Mouse (Mus musculus): ENCODE results near the gene Cdh13.

Gene Cdh13

GRCm38 (mm10) chr8:118384314-118384713 lies 100.8 kb downstream of the Cdh13 start:
- no peak for DNase-seq

- DNase-seq, result no peak
These were observed 105.9 kb downstream of the Cdh13 start for GRCm38 (mm10) chr8:118389456-118389855.

DNA sequence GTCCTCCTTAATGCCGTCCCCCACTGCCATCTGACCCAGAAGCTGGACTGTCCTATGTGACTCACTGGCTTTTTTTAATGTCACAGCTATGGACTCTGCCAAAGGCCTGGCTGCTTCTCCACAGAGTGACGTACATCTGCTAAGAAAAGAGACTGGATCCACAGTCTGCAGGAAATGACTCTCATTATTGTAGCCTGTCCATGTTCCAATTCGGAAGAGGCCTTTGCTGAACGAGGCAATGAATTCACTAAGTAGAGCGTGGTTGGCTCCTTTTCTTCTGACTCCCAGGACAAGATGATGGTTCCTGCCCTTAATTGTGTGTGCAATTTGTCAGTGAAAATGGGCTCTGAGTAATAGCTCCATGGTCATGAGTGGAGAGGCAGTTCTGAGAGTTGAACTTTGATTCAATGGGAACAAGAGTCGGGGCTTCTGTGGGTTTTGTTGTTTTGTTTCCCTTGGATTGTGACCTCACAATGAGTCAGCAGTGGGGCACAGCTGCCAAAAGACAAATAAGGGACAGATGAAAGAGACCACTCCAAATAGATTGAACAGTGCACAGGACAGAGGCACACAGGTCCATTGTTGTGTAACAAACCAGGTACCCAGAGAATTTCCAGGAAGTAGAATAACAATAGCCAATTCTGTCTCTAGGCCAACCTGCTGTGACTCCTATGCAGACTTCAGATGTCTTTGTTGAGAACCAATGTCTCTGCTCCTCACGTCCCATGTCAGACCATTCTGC lies 110.5 kb downstream of the Cdh13 start:
- DNase-seq, result no peak

- DNase-seq, result no peak
These were observed 111.6 kb downstream of the Cdh13 start for GRCm38 (mm10) chr8:118395178-118395577.

DNA sequence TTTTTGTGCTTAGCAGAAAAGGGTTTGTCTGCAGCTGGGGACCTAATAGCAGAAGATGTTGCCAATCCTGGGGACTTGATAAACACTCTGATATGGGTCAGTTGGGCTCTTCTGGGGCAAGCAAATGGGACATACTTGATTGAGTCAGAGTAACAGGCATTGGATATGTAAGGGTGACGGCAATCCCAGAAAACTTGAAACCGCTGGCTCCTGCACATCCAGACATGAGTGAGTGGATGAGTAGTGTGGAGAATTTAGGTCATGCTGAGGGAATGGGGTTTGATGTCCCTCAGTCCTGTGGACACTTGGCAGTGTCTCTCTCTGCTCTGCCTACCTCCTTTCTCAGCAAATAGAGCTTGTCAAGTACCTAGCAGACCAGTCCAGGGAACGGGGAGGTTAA lies 121.3 kb downstream of the Cdh13 start:
- no peak for DNase-seq

DNA sequence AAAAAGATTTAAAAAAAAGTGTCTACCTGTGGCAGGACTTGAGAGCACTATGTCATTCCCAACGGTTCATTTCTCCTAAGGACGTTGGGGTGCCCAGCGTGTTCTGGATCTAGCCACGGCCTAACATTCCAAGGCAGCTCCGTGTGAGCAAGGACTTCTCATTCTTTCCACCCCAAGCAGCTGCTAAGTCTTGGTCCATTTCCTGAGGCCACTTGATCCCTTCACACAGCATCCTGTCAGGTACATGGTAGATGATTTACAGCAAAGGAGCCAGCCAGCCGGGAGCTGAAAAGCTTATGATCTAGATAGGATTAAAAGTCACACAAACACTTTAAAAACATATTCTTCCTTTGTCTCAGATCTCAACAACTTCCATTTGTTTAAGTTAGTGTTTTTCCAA lies 123.8 kb downstream of the Cdh13 start:
- DNase-seq, result no peak

GRCm38 (mm10) chr8:118409396-118409795 lies 125.9 kb downstream of the Cdh13 start:
- DNase-seq, result no peak

DNA sequence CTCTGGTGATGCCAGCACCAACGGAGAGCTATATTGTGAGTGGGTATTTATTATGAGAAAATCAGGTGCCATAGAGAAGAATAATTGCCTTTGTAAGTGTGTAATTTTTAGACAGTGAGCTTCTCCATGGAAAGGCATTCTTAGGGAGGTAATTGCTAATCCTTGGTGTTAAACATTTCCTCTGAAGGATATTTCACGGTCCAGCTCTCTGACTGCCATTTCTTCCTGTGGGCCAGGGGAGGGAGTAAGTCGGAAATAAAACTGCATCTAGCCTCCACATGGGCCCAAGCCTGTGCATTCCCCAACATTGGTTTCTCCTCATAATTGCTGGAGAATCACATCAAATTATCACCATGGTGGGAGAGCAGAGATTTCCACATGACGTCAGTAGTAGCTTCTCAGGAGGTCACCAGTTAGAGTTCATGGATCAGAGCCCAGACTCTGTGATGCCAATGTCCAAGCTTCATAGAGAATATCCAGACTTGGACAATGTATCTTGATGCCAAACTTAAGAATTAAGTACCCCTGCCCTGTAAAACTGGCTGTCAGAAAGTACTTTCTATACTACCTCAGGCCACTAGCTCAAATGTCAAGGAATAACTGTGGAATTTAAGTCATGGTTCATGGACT lies 126.9 kb downstream of the Cdh13 start:
- DNase-seq, result no peak

DNA sequence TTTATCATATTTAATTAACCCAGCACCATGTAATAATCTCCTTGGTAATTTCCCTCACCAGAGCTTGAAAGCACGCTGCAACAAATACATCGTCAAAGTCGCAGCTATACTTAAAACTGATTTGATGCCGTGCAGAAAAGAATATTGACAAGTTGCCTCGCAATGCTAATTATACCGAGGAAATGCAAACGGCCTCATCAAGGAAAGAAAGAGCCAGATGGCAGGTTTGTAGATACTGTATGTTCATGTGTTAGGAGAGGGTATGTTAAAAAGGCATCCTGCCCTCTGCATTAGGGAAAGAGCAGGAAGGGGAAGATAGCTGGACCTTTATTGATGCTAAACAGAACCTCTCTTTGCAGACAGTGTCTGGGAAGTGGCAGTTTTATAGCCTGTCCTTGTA lies 132.1 kb downstream of the Cdh13 start:
- DNase-seq, result no peak

GRCm38 (mm10) chr8:118416811-118417355 lies 133.3 kb downstream of the Cdh13 start:
- no peak for DNase-seq

DNA sequence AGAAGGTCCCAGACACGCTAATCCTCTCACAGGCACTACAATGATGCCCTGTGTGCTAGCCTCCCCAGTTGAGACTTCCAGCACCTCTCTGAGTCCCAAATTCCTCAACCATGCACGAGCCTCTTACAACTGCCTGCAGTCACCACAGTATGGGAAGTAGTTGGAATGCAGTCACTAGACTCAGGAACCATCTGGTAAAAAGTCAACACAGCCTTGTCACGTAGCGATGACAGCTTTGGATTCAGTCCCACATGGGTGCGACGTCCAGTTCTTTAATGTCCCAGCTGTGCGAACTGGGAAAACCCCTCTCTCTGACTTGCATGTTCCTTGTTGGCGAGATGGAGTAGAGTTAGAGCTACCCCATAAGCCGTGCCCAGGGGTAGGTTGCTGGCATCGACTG lies 139.1 kb downstream of the Cdh13 start:
- no peak for DNase-seq

- no peak for DNase-seq
These were observed 145.4 kb downstream of the Cdh13 start for GRCm38 (mm10) chr8:118428941-118429340.

DNA sequence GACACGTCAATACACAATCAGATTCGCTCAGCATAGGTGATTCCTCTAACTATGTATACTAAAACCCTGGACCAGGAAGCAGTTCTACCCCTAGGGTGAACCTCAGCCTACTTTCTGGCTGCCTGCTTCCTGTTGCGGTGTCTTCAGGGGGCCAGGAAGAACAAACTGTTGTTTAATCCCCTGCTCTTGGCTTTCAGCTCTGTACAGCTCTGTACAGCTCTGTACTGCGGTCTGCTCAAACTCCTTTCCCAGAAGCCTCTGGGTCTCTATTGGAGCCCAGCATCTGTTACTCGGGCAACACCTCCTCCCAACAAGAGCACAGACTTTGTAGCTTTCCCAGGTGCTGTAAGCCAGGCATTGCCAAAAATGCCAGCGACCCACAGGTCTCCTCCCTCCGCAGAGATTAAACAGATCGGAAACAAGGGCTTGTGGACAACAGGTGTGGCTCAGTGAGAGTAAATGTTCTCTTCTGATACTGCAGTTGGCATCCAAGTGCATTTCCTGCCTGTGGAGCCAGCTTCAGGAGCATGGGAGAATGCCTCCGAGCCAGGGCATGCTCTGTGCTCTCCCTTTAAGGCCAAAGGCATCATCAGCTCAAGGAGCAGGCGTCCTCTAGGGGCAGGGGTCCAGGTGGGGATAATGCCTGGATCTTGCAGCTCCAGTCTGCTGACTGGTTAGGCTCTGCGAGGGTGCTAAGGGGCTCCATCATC lies 148.4 kb downstream of the Cdh13 start:
- DNase-seq, result peak; percentile 6

- DNase-seq, result no peak
These were observed 150.1 kb downstream of the Cdh13 start for GRCm38 (mm10) chr8:118433553-118434180.

DNA sequence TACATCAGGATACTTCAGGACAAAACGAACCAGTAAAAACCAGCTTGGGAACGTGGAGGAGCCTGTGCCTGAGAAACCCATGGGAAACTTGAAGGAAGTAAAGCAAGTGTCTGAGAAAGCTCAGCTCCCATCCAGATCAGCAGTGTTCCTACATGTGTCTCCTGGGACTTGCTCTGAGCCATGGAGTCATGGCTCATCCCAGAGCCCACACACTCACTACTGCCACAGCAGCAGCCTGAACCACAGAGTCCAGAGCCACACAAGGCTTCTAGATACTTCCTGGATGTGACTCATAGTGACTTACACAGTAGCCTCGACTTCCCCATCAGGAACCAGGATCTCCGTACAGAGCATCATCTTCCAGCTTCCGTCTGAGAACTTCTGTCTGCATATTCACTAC lies 153.2 kb downstream of the Cdh13 start:
- no peak for DNase-seq

DNA sequence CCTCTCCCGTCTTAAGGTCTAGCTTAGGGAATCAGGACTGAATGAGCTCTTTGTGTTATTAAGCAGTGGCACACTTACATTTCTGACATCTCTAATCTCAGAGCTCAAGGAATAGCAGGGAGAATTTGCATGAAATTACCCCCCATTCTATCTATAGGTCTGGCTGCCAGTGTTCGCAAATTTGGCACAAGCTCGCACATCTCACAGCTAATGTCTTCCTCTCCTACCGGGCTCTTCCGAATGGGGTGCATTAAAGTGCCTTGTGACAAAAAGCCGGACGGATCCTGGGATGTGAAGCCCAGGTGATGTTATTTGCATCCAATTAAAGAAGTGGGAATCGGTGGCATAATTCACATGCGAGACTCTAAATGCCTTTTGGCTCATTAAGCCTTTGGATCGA lies 153.6 kb downstream of the Cdh13 start:
- no peak for DNase-seq

DNA sequence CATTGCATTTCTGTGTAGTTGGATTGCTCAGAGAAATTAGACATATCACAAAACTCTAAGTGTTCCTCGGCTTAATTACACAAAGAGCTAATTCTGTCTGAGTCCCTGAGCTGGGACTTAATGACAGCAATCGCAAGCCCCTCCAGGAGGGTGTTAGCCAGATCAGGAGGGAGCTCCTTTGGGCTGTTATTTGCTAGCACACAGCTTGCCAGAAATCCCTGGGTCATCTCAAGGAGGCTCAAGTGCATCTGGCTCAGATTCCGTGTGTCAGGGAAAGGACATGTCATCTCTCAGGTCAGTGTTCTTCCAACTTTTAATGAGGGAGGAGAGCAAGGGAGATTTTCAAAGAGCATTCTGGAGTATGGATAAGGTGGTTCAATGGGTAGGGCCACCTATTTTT lies 154.3 kb downstream of the Cdh13 start:
- no peak for DNase-seq

DNA sequence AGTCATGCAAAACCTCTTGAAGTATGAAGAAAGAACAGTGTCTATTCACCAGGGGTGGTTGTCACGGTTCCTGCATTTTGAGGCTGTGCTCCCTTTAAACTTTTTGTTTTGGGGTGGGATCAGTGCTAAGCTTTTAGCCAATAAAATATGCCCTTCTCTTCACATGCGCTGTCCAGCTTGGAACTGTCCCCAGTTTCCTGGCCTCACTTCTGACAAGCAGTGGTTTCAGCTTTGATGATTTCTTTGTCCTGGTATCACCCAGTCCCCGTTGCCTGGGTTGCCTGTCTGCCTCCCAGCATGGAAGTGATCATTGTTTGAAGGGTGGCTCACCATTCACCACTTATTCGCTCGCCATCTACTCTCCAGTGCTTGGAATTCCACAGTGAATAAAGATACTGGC lies 156.3 kb downstream of the Cdh13 start:
- no peak for DNase-seq

DNA sequence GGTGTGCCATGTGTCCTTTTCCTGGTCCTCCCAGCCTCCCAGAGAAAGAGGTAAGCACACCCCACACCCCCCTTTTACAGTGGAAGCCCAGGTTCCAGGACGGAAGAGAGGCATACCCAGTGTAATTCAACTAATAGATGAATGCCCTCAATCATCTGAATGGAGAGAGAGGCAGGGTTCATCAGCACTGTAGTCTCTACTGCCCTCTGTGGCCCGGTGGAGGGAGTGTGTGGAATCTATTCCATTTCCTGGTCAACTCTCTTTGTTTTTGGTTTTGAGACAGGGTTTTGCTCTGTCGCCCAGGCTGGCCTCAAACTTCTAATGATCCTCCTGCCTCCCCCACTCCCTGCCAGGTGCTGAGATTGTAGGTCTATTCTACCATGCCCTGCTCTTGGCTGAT lies 159.8 kb downstream of the Cdh13 start:
- no peak for DNase-seq

GRCm38 (mm10) chr8:118444651-118445207 lies 161.2 kb downstream of the Cdh13 start:
- DNase-seq, result no peak

- DNase-seq, result no peak
These were observed 163.0 kb downstream of the Cdh13 start for GRCm38 (mm10) chr8:118446516-118446915.

GRCm38 (mm10) chr8:118448011-118448410 lies 164.5 kb downstream of the Cdh13 start:
- no peak for DNase-seq

Data from thymus, postnatal 14 days (tissue).